Mouse (Mus musculus) heart, embryonic 11.5 days (tissue): ENCODE measurements around the gene Hist1h4c. TPM values are rescaled to one million over a fixed set of nuclear protein-coding genes. Genes with fewer than 3 reads are reported as not detected.
"Not testable (repeated sequence)": the region's sequence is repeated elsewhere in the genome, so short reads cannot be mapped to it uniquely, and the experiment has no call there.

Experiments
- ATAC-seq: fragments of 200-750 bp; cut with Nextera tagmentation; replicated peaks from 2 replicates; pipeline ENCODE4 v1.8.0; 2017; ENCODE audit warnings: moderate library complexity; ENCODE audit not compliant: insufficient number of reproducible peaks, low FRiP score, low TSS enrichment
- H3K27ac ChIP-seq: fragments of 300-500 bp; sonication (generic); 2 replicates; pipeline ENCODE4 v1.5.1; 2014; ENCODE audit warnings: mild to moderate bottlenecking, low read depth, low read length
- H3K27me3 ChIP-seq: fragments of 300-500 bp; sonication (generic); 2 replicates; pipeline ENCODE4 v1.6.1; 2014; ENCODE audit warnings: mild to moderate bottlenecking, low read length, mixed read lengths; ENCODE audit not compliant: control insufficient read depth, insufficient read depth
- H3K36me3 ChIP-seq: fragments of 300-500 bp; sonication (generic); 2 replicates; pipeline ENCODE4 v1.6.1; 2014; ENCODE audit warnings: mild to moderate bottlenecking, low read length, moderate library complexity, mixed read lengths; ENCODE audit not compliant: control insufficient read depth, insufficient read depth
- H3K4me1 ChIP-seq: fragments of 300-500 bp; sonication (generic); 2 replicates; pipeline ENCODE4 v1.6.1; 2014; ENCODE audit warnings: low read length; ENCODE audit not compliant: control insufficient read depth, insufficient read depth
- H3K4me2 ChIP-seq: fragments of 300-500 bp; sonication (generic); 2 replicates; pipeline ENCODE4 v1.6.1; 2014; ENCODE audit warnings: mild to moderate bottlenecking, moderate library complexity
- H3K4me3 ChIP-seq: fragments of 300-500 bp; sonication (generic); 2 replicates; pipeline ENCODE4 v1.5.1; 2014; ENCODE audit warnings: low read depth, low read length
- H3K9ac ChIP-seq: fragments of 300-500 bp; sonication (generic); 2 replicates; pipeline ENCODE4 v1.6.1; 2014; ENCODE audit warnings: mild to moderate bottlenecking, low read depth, low read length, moderate library complexity
- H3K9me3 ChIP-seq: fragments of 300-500 bp; sonication (generic); replicated peaks from 2 replicates; pipeline ENCODE4 v1.6.1; 2016; ENCODE audit warnings: low read length; ENCODE audit not compliant: control insufficient read depth
- WGBS: fragments of 180-500 bp; shearing (Covaris S2); extraction: QIAGEN DNeasy Blood & Tissue Kit; methylation state at CpG from one replicate; pipeline ENCODE4 v1.1.7; 2014; ENCODE audit not compliant: insufficient replicate concordance; 5-methylcytosine and 5-hydroxymethylcytosine counted together
- polyA plus RNA-seq: library from polyadenylated mRNA; unstranded; fragments of >200 nt; fragmentation: Nextera tagmentation; extraction: Ambion mirVana; gene quantifications from 2 replicates; pipeline ENCODE4 v1.2.1, GENCODE M21; 2014

The Hist1h4c gene
- polyA plus RNA-seq, 1 experiment from 2014 or later: 2.7 TPM

DNA sequence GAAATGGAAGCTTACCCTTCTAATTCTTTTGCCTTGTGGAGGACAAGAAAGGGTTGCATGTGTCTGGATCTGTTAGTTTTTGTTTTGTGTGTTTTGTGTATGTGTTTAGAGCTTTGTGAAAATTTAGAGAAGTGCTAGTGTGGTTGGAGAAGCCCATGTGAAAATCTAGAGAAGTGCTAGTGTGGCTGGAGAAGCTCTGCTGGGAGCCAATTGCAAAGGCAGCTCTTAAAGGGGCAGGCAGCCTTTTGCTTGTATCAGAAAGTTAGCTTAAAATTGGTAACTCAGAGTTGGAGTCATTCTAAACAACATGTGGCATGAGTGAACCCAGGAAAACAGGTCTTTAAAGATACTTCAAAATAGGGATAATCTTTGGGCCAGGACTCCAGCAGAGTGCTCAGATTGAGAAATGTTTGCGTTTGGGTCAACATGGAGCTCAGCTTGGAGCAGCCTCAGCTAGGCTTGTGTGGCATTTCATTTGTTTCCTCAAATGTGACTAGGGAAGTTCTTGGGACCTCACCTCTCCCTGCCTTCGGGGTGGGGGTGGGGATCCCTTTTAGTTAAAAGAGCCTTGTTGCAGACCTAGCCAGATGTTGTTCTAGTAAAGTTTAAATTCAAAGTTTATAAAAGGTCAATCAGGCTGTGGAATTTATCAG, 19.5 kb upstream of the Hist1h4c start:
- 15% methylated on average over 2 of the region's 2 CpGs for WGBS
- not testable (repeated sequence) for H3K9ac ChIP-seq, H3K9me3 ChIP-seq, H3K36me3 ChIP-seq, H3K4me1 ChIP-seq, ATAC-seq, H3K4me2 ChIP-seq, H3K4me3 ChIP-seq, H3K27ac ChIP-seq, H3K27me3 ChIP-seq

DNA sequence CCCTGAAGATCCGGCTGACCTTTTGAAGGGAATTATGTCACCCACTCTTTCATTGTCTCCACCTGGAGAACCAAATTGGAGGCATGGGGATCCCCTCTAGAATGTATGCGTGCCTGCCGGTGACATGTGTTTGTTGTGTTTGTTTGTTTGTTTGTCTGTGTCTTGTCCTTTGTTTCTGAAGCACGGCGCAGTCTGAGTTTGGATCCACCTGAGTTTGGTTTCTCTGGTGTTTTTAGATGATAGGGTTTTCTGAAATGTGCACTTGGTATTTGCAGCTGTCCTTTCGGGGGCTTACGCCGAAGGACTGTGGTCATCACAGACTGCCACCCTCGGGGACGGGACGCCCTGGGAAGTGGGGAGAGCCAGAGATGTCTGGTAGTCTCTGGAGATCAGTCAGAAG, 18.9 kb upstream of the Hist1h4c start:
- H3K27me3 ChIP-seq: no peaks in the 10 kb centered on the region
- WGBS: 33% methylated on average over 11 of the region's 11 CpGs
- H3K4me3 ChIP-seq: no peak overlapping the region
- H3K27ac ChIP-seq: no peak overlapping the region
- no peak overlapping the region for H3K9ac ChIP-seq
- H3K4me1 ChIP-seq: peaks cover 4% of the 10 kb centered on the region; the same call in 1 of the 2 replicates
- no peak for ATAC-seq
- no peaks in the 10 kb centered on the region for H3K36me3 ChIP-seq
- no peaks in the 10 kb centered on the region for H3K9me3 ChIP-seq
- H3K4me2 ChIP-seq: no peak overlapping the region

DNA sequence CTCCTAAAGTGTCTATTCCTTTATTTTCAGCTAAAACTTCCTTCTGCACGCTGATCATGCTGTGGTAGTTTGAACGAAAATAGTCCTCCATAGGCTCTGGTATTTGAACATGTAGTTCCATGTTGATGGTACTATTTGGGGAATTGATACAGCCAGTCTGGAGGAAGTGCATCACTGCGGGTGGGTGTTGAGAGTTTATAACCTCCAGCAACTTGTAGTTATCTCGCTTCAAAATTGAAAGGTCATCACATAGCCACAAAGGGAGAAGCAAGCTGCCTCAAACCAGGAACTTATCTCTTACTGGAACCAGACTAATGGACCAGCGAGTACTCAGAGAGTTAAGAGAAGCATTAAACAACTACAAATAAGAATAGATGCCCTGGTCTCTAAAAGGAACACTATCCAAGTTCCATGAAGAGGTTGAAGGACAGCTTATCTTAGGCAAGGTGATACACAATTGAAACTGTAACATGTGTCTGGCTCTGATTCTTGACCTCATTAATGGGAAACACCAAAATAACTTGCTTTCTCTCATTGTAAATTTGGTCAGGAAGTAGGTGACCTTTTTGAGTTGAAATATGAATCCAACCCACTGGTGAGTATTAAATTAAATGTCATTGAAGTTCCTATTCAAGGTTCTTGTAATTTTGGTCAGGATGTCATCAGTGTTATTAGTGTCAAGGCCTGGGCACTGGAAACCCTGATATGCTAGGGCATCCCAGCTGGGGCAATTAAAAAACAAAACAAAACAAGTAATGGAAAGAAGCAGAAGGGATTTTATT, 18.2 kb upstream of the Hist1h4c start:
- H3K4me1 ChIP-seq: peaks cover 4% of the 10 kb centered on the region; the same call in 1 of the 2 replicates
- H3K27me3 ChIP-seq: no peaks in the 10 kb centered on the region
- H3K4me2 ChIP-seq: no peak overlapping the region
- no peak overlapping the region for H3K27ac ChIP-seq
- ATAC-seq: no peak
- H3K4me3 ChIP-seq: no peak overlapping the region
- no peaks in the 10 kb centered on the region for H3K36me3 ChIP-seq
- 59% methylated on average over 5 of the region's 5 CpGs for WGBS
- no peak overlapping the region for H3K9ac ChIP-seq
- H3K9me3 ChIP-seq: no peaks in the 10 kb centered on the region

DNA sequence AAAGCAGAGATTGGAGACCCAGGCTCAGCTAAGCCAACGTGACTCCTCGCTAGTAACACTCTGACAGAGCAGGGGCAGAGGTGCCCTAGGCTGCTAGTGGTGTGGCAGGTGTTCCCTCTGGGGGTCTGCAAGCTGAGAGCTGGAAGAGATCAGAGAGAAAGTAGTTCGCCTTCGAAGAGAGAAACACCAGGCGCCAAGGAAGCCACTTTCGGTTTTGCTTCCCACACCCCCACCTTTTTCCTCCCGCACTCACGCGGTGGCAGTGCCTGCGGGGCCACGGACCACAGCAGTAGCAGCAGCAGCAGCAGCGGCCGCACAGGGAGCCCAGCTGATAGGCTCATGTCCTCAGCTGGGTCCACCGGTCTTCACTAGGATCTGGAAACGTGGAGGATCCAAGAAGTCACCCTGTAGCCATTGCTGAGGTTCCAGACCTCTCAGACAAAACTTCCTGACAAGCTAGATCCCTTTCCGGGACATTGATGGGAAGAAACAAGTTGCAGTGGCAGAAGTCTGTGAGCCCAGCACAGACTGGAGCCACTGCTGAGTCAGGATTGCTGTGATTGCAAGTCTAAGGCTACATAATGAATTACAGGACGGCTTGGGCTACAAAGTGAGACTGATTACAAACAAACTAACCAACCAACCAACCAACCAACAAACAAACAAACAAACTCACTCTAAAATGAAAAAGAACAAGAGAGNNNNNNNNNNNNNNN, 12.3 kb upstream of the Hist1h4c start, which contains the start of gene Hfe:
TSS of gene Hfe (minus strand) at position 481 of the 716 bp plus-strand sequence.
- Histone ChIP-seq H3K27ac (0 out of 2 replicates have a peak within 1 kb of the TSS, but pooled peaks have one; percentile 41), H3K9me3 (no peaks in the 10 kb centered on the region), H3K27me3 (no peaks in the 10 kb centered on the region), H3K4me3 (peak within 1 kb of the TSS; percentile 42), H3K9ac (peak within 1 kb of the TSS; percentile 71), H3K4me1 (0 out of 2 replicates have a peak, but pooled peaks cover 9% of the 10 kb centered on the region), H3K36me3 (no peaks in the 10 kb centered on the region), H3K4me2 (peak within 1 kb of the TSS; percentile 71)
- 3% methylated on average over 17 of the region's 17 CpGs for WGBS
- ATAC-seq: no peak

DNA sequence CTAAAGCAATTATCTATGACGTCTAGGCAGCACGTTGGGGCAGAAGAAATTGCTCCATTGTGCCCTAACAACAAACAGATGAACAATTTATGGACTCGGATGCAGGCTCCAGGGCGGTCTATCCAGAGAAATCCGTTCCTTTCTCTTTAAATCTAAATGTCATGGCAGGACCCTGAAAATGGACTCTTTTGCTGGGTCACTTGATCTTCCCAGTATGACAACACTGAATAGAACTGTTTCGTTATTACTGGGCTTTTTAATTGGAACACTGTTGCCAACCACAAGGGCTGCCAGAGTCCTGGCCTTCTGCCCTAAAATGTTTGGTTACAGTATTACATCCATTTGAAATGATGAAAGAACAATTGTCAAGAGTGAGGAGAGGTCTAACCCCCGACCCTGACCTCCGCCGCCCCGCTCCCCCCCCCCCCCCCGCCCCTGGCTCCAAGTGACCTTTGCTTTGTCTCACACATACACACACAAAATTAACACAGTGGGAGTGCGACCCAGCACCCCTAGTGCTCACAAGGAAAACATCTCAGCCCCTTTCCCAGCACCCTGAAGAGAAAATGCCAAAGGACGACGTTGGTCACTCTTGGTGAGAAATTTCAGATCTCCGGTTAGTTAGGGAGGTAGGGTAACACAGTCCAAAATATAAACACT, 11.6 kb upstream of the Hist1h4c start:
- ATAC-seq: no peak
- peak overlapping the region; percentile 42 for H3K4me3 ChIP-seq
- H3K36me3 ChIP-seq: no peaks in the 10 kb centered on the region
- H3K27ac ChIP-seq: no peak overlapping the region
- 35% methylated on average over 11 of the region's 15 CpGs for WGBS
- H3K4me1 ChIP-seq: 0 out of 2 replicates have a peak, but pooled peaks cover 9% of the 10 kb centered on the region
- H3K9ac ChIP-seq: peak overlapping the region; percentile 71
- H3K9me3 ChIP-seq: no peaks in the 10 kb centered on the region
- H3K27me3 ChIP-seq: no peaks in the 10 kb centered on the region
- peak overlapping the region; percentile 71 for H3K4me2 ChIP-seq

DNA sequence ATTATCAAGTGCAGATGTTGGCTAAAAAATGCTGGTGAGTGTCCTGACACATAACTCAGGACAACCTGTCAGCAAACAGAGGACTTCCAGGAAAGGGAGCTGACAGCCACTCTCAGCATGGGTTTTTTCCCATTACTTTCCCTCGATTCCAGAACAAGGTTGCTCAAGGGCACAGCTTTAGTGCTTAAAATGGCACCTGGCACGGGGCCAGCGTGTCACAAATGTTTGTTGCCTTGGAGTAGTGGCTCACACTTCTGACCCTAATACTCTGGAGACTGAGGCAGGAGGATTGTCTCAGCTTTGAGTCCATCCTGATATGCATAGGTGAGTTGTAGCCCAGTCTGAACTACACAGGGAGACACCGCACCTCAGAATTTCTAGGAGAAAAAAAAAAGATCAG, 10.4 kb upstream of the Hist1h4c start:
- Histone ChIP-seq H3K27ac (peak overlapping the region; percentile 57; the same call in 1 of the 2 replicates), H3K4me1 (0 out of 2 replicates have a peak, but pooled peaks cover 9% of the 10 kb centered on the region), H3K4me2 (no peak overlapping the region), H3K4me3 (no peak overlapping the region), H3K9me3 (no peaks in the 10 kb centered on the region), H3K36me3 (no peaks in the 10 kb centered on the region), H3K27me3 (no peaks in the 10 kb centered on the region), H3K9ac (no peak overlapping the region)
- no peak for ATAC-seq
- WGBS: 49% methylated on average over 4 of the region's 4 CpGs

DNA sequence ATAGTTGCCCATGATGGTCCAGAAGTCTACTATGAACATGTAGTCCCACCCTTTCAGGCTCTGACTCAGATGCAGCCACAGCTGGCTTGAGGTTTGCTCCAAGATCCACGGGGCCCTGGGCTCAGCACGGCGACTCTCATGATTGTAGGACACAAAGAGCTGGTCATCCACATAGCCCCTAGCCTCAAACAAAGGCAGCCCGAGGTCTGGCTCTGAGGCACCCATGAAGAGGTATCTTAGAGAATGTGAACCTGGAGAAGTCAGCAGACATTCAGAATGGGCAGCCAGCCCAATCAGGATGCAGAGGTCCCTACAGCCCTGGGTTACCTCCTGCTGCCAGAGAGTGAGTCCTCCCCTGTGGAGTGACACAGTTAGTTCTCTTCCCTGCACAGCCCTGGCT, 9.8 kb upstream of the Hist1h4c start:
- H3K4me3 ChIP-seq: no peak overlapping the region
- 0 out of 2 replicates have a peak, but pooled peaks cover 9% of the 10 kb centered on the region for H3K4me1 ChIP-seq
- no peak overlapping the region for H3K9ac ChIP-seq
- WGBS: 78% methylated on average over 4 of the region's 4 CpGs
- no peaks in the 10 kb centered on the region for H3K36me3 ChIP-seq
- no peaks in the 10 kb centered on the region for H3K27me3 ChIP-seq
- ATAC-seq: no peak
- H3K4me2 ChIP-seq: no peak overlapping the region
- no peaks in the 10 kb centered on the region for H3K9me3 ChIP-seq
- H3K27ac ChIP-seq: 0 out of 2 replicates have a peak overlapping the region, but pooled peaks have one; percentile 57

DNA sequence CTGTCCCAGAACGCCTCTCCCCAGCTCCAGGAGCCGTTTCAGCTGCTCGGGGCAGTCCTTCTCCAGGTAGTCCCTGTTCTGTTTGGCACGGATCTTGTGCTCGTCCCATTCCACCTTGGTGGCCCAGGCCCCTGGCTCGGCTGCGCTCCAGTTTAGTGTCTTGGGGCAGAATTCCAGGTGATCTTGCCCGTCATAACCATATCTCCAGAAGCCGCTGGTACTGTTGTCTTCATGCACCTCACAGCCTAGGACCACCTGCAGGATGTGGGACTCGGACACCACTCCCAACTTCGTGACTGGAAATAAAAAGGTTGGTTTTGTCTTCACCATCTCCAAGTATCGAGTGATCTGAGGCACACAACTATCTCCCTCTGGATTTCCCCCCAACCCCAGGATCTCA, 8.5 kb upstream of the Hist1h4c start:
- H3K36me3 ChIP-seq: no peaks in the 10 kb centered on the region
- no peak overlapping the region for H3K27ac ChIP-seq
- H3K27me3 ChIP-seq: no peaks in the 10 kb centered on the region
- 0 out of 2 replicates have a peak, but pooled peaks cover 9% of the 10 kb centered on the region for H3K4me1 ChIP-seq
- 89% methylated on average over 12 of the region's 12 CpGs for WGBS
- no peak overlapping the region for H3K4me2 ChIP-seq
- H3K4me3 ChIP-seq: no peak overlapping the region
- H3K9me3 ChIP-seq: no peaks in the 10 kb centered on the region
- no peak overlapping the region for H3K9ac ChIP-seq
- ATAC-seq: no peak
